Mouse (Mus musculus) heart, postnatal 0 days (tissue): ENCODE data around the gene Ppfia4. TPM values are rescaled to one million over a fixed set of nuclear protein-coding genes. Genes with fewer than 3 reads are reported as not detected.
A peak's percentile ranks its signal among the peaks of the same experiment; 100 is the strongest.

Experiments
- ATAC-seq: fragments of 200-750 bp; cut with Nextera tagmentation; 2 replicates; pipeline ENCODE4 v1.8.0; 2017; ENCODE audit warnings: low read depth, moderate number of reproducible peaks, moderate library complexity; ENCODE audit not compliant: insufficient read depth
- DNase-seq: peaks from one replicate; pipeline ENCODE4 v3.0.0-alpha.2; 2016; ENCODE audit warnings: low spot score
- H3K27ac ChIP-seq: fragments of 300-500 bp; sonication (generic); 2 replicates; pipeline ENCODE4 v1.5.1; 2014; ENCODE audit warnings: low read depth, mild to moderate bottlenecking
- H3K27me3 ChIP-seq: fragments of 300-500 bp; sonication (generic); 2 replicates; pipeline ENCODE4 v1.6.1; 2014; ENCODE audit warnings: low read length, mixed read lengths; ENCODE audit not compliant: control insufficient read depth, insufficient read depth
- H3K36me3 ChIP-seq: fragments of 300-500 bp; sonication (generic); replicated peaks from 2 replicates; pipeline ENCODE4 v1.6.1; 2014; ENCODE audit warnings: low read length, mixed read lengths; ENCODE audit not compliant: control insufficient read depth, insufficient read depth
- H3K4me1 ChIP-seq: fragments of 300-500 bp; sonication (generic); 2 replicates; pipeline ENCODE4 v1.6.1; 2014; ENCODE audit warnings: antibody characterized with exemption; ENCODE audit not compliant: control insufficient read depth, insufficient read depth
- H3K4me2 ChIP-seq: fragments of 300-500 bp; sonication (generic); 2 replicates; pipeline ENCODE4 v1.6.1; 2014; ENCODE audit warnings: low read depth, mild to moderate bottlenecking, low read length, moderate library complexity
- H3K4me3 ChIP-seq: fragments of 300-500 bp; sonication (generic); 2 replicates; pipeline ENCODE4 v1.5.1; 2014; ENCODE audit warnings: low read depth, low read length
- H3K9ac ChIP-seq: fragments of 300-500 bp; sonication (generic); replicated peaks from 2 replicates; pipeline ENCODE4 v1.6.1; 2014; ENCODE audit warnings: low read depth, low read length, mixed read lengths
- H3K9me3 ChIP-seq: fragments of 300-500 bp; sonication (generic); replicated peaks from 2 replicates; pipeline ENCODE4 v1.6.1; 2016; ENCODE audit warnings: low read length; ENCODE audit not compliant: control insufficient read depth
- CTCF ChIP-seq: IDR thresholded peaks from 2 replicates; pipeline ENCODE4 v1.5.1; 2016; ENCODE audit warnings: antibody characterized with exemption, control low read depth, low read depth
- EP300 ChIP-seq: IDR thresholded peaks from 2 replicates; pipeline ENCODE4 v1.6.1; 2016; ENCODE audit warnings: antibody characterized with exemption, low read depth
- WGBS: fragments of 180-500 bp; shearing (Covaris S2); extraction: QIAGEN DNeasy Blood & Tissue Kit; methylation state at CpG from one replicate; pipeline ENCODE4 v1.1.7; 2014; 5-methylcytosine and 5-hydroxymethylcytosine counted together
- polyA plus RNA-seq: library from polyadenylated mRNA; unstranded; fragments of >200 nt; fragmentation: Nextera tagmentation; extraction: Ambion mirVana; gene quantifications from 2 replicates; pipeline ENCODE4 v1.2.1, GENCODE M21; 2015
- total RNA-seq: library from RNA; depleted of rRNA; stranded (reverse); fragments of >200 nt; gene quantifications from 2 replicates; pipeline ENCODE4 v1.2.3, GENCODE M21; 2014; ENCODE audit warnings: low replicate concordance

The Ppfia4 gene
- total and polyA plus RNA-seq, 2 experiments from 2014 or later = 5.2 to 6.4 TPM

- no peak for TF ChIP-seq EP300
- no peak for TF ChIP-seq CTCF
- no peaks in the 10 kb centered on the region for H3K27me3 ChIP-seq
- DNase-seq (no peak), ATAC-seq (no peak)
- H3K36me3 ChIP-seq = no peaks in the 10 kb centered on the region
- H3K4me1 ChIP-seq = peaks cover 50% of the 10 kb centered on the region
- H3K9me3 ChIP-seq = no peaks in the 10 kb centered on the region
- WGBS = 50% methylated on average over 11 of the region's 11 CpGs
- H3K4me3 ChIP-seq = no peak overlapping the region
- no peak overlapping the region for H3K4me2 ChIP-seq
- H3K9ac ChIP-seq = no peak overlapping the region
- no peak overlapping the region for H3K27ac ChIP-seq
These were observed 4.4 kb upstream of the Ppfia4 start for GRCm38 (mm10) chr1:134336958-134337710.

- ATAC-seq = no peak
- Histone ChIP-seq H3K4me3 (no peak overlapping the region), H3K27me3 (no peaks in the 10 kb centered on the region), H3K9me3 (no peaks in the 10 kb centered on the region), H3K4me1 (peaks cover 52% of the 10 kb centered on the region), H3K36me3 (no peaks in the 10 kb centered on the region), H3K27ac (peak overlapping the region; percentile 14; the same call in 1 of the 2 replicates), H3K4me2 (no peak overlapping the region), H3K9ac (no peak overlapping the region)
- 81% methylated on average over 12 of the region's 12 CpGs for WGBS
- no peak for DNase-seq
- no peak for TF ChIP-seq CTCF
These were observed 3.4 kb upstream of the Ppfia4 start for GRCm38 (mm10) chr1:134335924-134336810.

- H3K36me3 ChIP-seq = no peaks in the 10 kb centered on the region
- no peaks in the 10 kb centered on the region for H3K9me3 ChIP-seq
- DNase-seq (no peak), ATAC-seq (no peak)
- H3K9ac ChIP-seq = no peak overlapping the region
- no peak overlapping the region for H3K4me2 ChIP-seq
- no peak overlapping the region for H3K4me3 ChIP-seq
- TF ChIP-seq EP300 = no peak
- TF ChIP-seq CTCF = no peak
- WGBS = 52% methylated on average over 13 of the region's 13 CpGs
- peak overlapping the region; percentile 14; the same call in 1 of the 2 replicates for H3K27ac ChIP-seq
- no peaks in the 10 kb centered on the region for H3K27me3 ChIP-seq
- H3K4me1 ChIP-seq = peaks cover 52% of the 10 kb centered on the region
These were observed 2.6 kb upstream of the Ppfia4 start for GRCm38 (mm10) chr1:134335211-134335923.

GRCm38 (mm10) chr1:134334111-134334827 lies 1.5 kb upstream of the Ppfia4 start:
- Histone ChIP-seq H3K27me3 (no peaks in the 10 kb centered on the region), H3K9ac (no peak overlapping the region), H3K4me1 (peaks cover 52% of the 10 kb centered on the region), H3K36me3 (no peaks in the 10 kb centered on the region), H3K4me3 (no peak overlapping the region), H3K4me2 (no peak overlapping the region), H3K27ac (peak overlapping the region; percentile 87; the same call in 1 of the 2 replicates), H3K9me3 (no peaks in the 10 kb centered on the region)
- TF ChIP-seq EP300 = no peak
- 44% methylated on average over 7 of the region's 7 CpGs for WGBS
- DNase-seq (no peak), ATAC-seq (no peak)
